Mouse (Mus musculus) liver, embryonic 11.5 days (tissue): ENCODE results near the gene Pik3ip1. TPM values are rescaled to one million over a fixed set of nuclear protein-coding genes. Genes with fewer than 3 reads are reported as not detected.
A peak's percentile ranks its signal among the peaks of the same experiment; 100 is the strongest.

Source experiments
- ATAC-seq: fragments of 200-750 bp; cut with Nextera tagmentation; replicated peaks from 2 replicates; pipeline ENCODE4 v1.8.0; 2017; ENCODE audit warnings: moderate number of reproducible peaks, mild to moderate bottlenecking, moderate TSS enrichment, moderate library complexity; ENCODE audit not compliant: low FRiP score
- DNase-seq: peaks from one replicate; pipeline ENCODE4 v3.0.0-alpha.2; 2017; ENCODE audit warnings: low spot score
- H3K27ac ChIP-seq: fragments of 300-500 bp; sonication (generic); 2 replicates; pipeline ENCODE4 v1.5.1; 2014; ENCODE audit warnings: mild to moderate bottlenecking, low read depth, low read length, control low read depth
- H3K27me3 ChIP-seq: fragments of 300-500 bp; sonication (generic); replicated peaks from 2 replicates; pipeline ENCODE4 v1.6.1; 2014; ENCODE audit warnings: low read length, mixed read lengths; ENCODE audit not compliant: control insufficient read depth, insufficient read depth
- H3K36me3 ChIP-seq: fragments of 300-500 bp; sonication (generic); 2 replicates; pipeline ENCODE4 v1.6.1; 2014; ENCODE audit warnings: mild to moderate bottlenecking, low read length, moderate library complexity, mixed read lengths; ENCODE audit not compliant: control insufficient read depth, insufficient read depth
- H3K4me1 ChIP-seq: fragments of 300-500 bp; sonication (generic); replicated peaks from 2 replicates; pipeline ENCODE4 v1.6.1; 2014; ENCODE audit warnings: low read length, mixed read lengths; ENCODE audit not compliant: control insufficient read depth, insufficient read depth
- H3K4me2 ChIP-seq: fragments of 300-500 bp; sonication (generic); 2 replicates; pipeline ENCODE4 v1.6.1; 2014; ENCODE audit warnings: mild to moderate bottlenecking, control low read depth, moderate library complexity
- H3K4me3 ChIP-seq: fragments of 300-500 bp; sonication (generic); 2 replicates; pipeline ENCODE4 v1.5.1; 2014; ENCODE audit warnings: low read depth, low read length, control low read depth
- H3K9ac ChIP-seq: fragments of 300-500 bp; sonication (generic); 2 replicates; pipeline ENCODE4 v1.6.1; 2014; ENCODE audit warnings: low read depth, low read length, control low read depth
- H3K9me3 ChIP-seq: fragments of 300-500 bp; sonication (generic); 2 replicates; pipeline ENCODE4 v1.6.1; 2016; ENCODE audit warnings: low read length, inconsistent platforms, mixed read lengths; ENCODE audit not compliant: control insufficient read depth
- WGBS: fragments of 180-500 bp; shearing (Covaris S2); extraction: QIAGEN DNeasy Blood & Tissue Kit; methylation state at CpG from one replicate; pipeline ENCODE4 v1.1.7; 2014; 5-methylcytosine and 5-hydroxymethylcytosine counted together
- polyA plus RNA-seq: library from polyadenylated mRNA; unstranded; fragments of >200 nt; fragmentation: Nextera tagmentation; extraction: Ambion mirVana; gene quantifications from 2 replicates; pipeline ENCODE4 v1.2.1, GENCODE M21; 2014

Pik3ip1 gene
- polyA plus RNA-seq, 1 experiment from 2014 or later = 3.8 TPM

- Histone ChIP-seq H3K9ac (peak overlapping the region; percentile 50), H3K27ac (no peak overlapping the region)
- 7% methylated on average over 14 of the region's 14 CpGs for WGBS
Observed at GRCm38 (mm10) chr11:3330991-3331750, 970 bp downstream of the Pik3ip1 start.

GRCm38 (mm10) chr11:3331756-3332642 is 1.8 kb downstream of the Pik3ip1 start:
- peak; percentile 97 for ATAC-seq
- peak overlapping the region; percentile 51 for H3K4me3 ChIP-seq
- H3K4me1 ChIP-seq = peaks cover 26% of the 10 kb centered on the region
- H3K27ac ChIP-seq = no peak overlapping the region
- H3K36me3 ChIP-seq = no peaks in the 10 kb centered on the region
- H3K9ac ChIP-seq = peak overlapping the region; percentile 56
- H3K9me3 ChIP-seq = no peaks in the 10 kb centered on the region
- H3K4me2 ChIP-seq = peak overlapping the region; percentile 96
- under 1% methylated on average over 75 of the region's 75 CpGs for WGBS
- no peaks in the 10 kb centered on the region; the same call in 1 of the 2 replicates for H3K27me3 ChIP-seq
- DNase-seq = peak; percentile 92

More at GRCm38 (mm10) chr11:3330991-3331750, 970 bp downstream of the Pik3ip1 start:
- DNase-seq (no peak), ATAC-seq (no peak)
- Histone ChIP-seq H3K4me2 (peak overlapping the region; percentile 96), H3K4me1 (peaks cover 25% of the 10 kb centered on the region), H3K36me3 (no peaks in the 10 kb centered on the region), H3K9me3 (no peaks in the 10 kb centered on the region), H3K4me3 (peak overlapping the region; percentile 51), H3K27me3 (no peaks in the 10 kb centered on the region; the same call in 1 of the 2 replicates)

GRCm38 (mm10) chr11:3333111-3333695 is 3.0 kb downstream of the Pik3ip1 start:
- no peak overlapping the region for H3K9ac ChIP-seq
- H3K9me3 ChIP-seq = no peaks in the 10 kb centered on the region
- H3K36me3 ChIP-seq = no peaks in the 10 kb centered on the region
- WGBS = 82% methylated on average over 11 of the region's 11 CpGs
- H3K4me2 ChIP-seq = no peak overlapping the region
- H3K4me1 ChIP-seq = peaks cover 26% of the 10 kb centered on the region
- H3K27ac ChIP-seq = no peak overlapping the region
- DNase-seq = no peak
- H3K27me3 ChIP-seq = no peaks in the 10 kb centered on the region; the same call in 1 of the 2 replicates
- no peak for ATAC-seq
- H3K4me3 ChIP-seq = no peak overlapping the region

- Histone ChIP-seq H3K4me1 (peaks cover 26% of the 10 kb centered on the region), H3K4me2 (no peak overlapping the region), H3K4me3 (no peak overlapping the region), H3K9me3 (no peaks in the 10 kb centered on the region), H3K27me3 (no peaks in the 10 kb centered on the region; the same call in 1 of the 2 replicates), H3K27ac (no peak overlapping the region), H3K36me3 (no peaks in the 10 kb centered on the region), H3K9ac (no peak overlapping the region)
- WGBS = 86% methylated on average over 11 of the region's 11 CpGs
- ATAC-seq (no peak), DNase-seq (no peak)
Observed at GRCm38 (mm10) chr11:3334141-3334710, 4.0 kb downstream of the Pik3ip1 start.

GRCm38 (mm10) chr11:3334711-3335316 is 4.6 kb downstream of the Pik3ip1 start:
- Histone ChIP-seq H3K4me1 (peaks cover 26% of the 10 kb centered on the region), H3K4me3 (no peak overlapping the region), H3K9me3 (no peaks in the 10 kb centered on the region), H3K9ac (no peak overlapping the region), H3K4me2 (no peak overlapping the region; the same call in 1 of the 2 replicates), H3K36me3 (no peaks in the 10 kb centered on the region), H3K27ac (no peak overlapping the region), H3K27me3 (no peaks in the 10 kb centered on the region; the same call in 1 of the 2 replicates)
- DNase-seq (no peak), ATAC-seq (no peak)
- 16% methylated on average over 9 of the region's 9 CpGs for WGBS

GRCm38 (mm10) chr11:3335651-3336216 is 5.5 kb downstream of the Pik3ip1 start:
- H3K27me3 ChIP-seq = no peaks in the 10 kb centered on the region; the same call in 1 of the 2 replicates
- peak overlapping the region; percentile 7; the same call in 1 of the 2 replicates for H3K4me2 ChIP-seq
- H3K9me3 ChIP-seq = no peaks in the 10 kb centered on the region
- peaks cover 26% of the 10 kb centered on the region for H3K4me1 ChIP-seq
- 18% methylated on average over 11 of the region's 11 CpGs for WGBS
- DNase-seq (no peak), ATAC-seq (no peak)
- H3K4me3 ChIP-seq = no peak overlapping the region
- H3K9ac ChIP-seq = no peak overlapping the region
- no peaks in the 10 kb centered on the region for H3K36me3 ChIP-seq
- H3K27ac ChIP-seq = no peak overlapping the region

- Histone ChIP-seq H3K27me3 (no peaks in the 10 kb centered on the region; the same call in 1 of the 2 replicates), H3K9me3 (no peaks in the 10 kb centered on the region), H3K4me1 (peaks cover 18% of the 10 kb centered on the region), H3K9ac (no peak overlapping the region), H3K27ac (no peak overlapping the region), H3K36me3 (no peaks in the 10 kb centered on the region), H3K4me3 (no peak overlapping the region), H3K4me2 (no peak overlapping the region)
- DNase-seq (no peak), ATAC-seq (no peak)
- 68% methylated on average over 3 of the region's 3 CpGs for WGBS
Observed at GRCm38 (mm10) chr11:3336602-3337001, 6.4 kb downstream of the Pik3ip1 start.
